Mouse (Mus musculus) frontal cortex, postnatal 36 days (tissue): ENCODE data around the gene Pik3cg.
A peak's percentile ranks its signal among the peaks of the same experiment; 100 is the strongest.

Source experiments
- DNase-seq, 2 experiments: peaks; one replicate each; pipeline ENCODE4 v3.0.0; 2022; ENCODE audit warnings: low spot score in 2 of 2

Gene Pik3cg

GRCm38 (mm10) chr12:32201070-32201585 lies 7.3 kb downstream of the Pik3cg start:
- DNase-seq: no peak

DNA sequence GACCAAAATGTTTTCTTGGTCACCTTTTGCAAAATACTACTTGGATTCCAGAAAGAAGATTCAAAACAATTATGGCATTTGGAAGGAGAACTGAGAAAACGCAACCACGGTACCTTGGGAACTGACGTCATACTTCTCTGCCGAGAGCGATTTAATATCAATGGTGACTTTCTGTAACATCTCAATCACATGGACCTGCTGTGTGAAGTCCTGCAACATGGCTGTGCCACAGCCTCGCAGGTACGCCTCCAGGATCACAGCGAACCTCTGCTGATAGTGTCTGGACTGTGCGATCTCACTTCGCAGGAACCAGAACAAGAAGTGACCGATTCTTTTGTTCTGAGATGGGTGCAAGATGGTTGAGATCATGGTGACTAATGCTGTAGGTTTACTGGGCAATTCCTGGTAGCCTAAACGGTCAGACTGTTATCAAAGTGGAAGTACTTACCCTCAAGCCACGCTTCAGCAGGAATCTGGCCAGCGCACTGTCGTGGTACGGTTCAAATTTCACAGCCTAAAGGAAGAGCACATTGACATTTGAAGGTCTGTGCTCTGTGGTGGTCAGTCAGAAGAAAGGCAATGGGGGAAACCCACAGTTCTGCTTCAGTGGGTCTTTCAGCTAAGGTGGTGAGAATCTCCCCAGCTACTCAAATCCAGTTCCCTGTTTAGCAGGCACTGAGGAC lies 7.9 kb downstream of the Pik3cg start:
- no peak for DNase-seq

DNA sequence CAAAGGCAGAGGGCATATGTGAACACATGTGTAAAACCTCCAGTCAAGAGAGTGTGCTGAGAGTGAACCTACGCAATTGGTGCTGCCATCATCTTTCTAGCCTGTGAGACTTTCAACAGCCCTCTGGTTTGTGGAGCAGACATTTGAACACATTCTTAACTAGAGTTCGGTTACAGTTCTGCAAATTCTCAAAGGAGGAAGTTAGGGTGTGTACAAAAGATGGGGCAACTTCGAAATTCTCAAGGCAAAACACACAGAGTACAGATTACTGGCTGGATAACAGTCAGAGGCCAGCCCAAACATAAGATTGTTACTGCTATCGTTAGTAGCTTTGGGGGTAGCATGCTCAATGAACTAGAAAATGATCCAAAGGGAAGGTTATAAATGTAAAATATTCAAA lies 9.0 kb downstream of the Pik3cg start:
- no peak for DNase-seq

GRCm38 (mm10) chr12:32198025-32198424 lies 10.4 kb downstream of the Pik3cg start:
- no peak for DNase-seq

- no peak for DNase-seq
Observed at GRCm38 (mm10) chr12:32195000-32195399, 13.5 kb downstream of the Pik3cg start.

- DNase-seq: no peak
Observed at GRCm38 (mm10) chr12:32194358-32194757, 14.1 kb downstream of the Pik3cg start.

DNA sequence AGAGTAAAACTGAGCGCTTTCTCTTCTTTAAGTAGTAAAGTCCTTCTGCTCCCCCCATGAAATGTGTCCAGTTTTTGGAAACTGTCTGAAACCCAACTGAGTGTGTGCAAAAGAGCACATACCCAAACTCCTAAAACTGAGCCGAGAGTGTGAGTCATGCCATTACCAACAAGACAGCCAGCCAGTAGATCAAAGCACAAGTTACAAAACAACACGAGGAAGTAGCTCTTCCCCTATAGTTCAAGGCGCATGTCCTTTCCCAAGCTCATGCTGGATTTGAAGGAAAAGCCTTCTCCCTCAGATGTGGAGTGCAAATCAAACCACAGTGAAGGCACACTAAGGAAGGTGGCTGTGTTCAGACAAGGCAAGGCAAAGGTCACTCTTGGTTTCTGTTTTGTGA lies 17.5 kb downstream of the Pik3cg start:
- no peak for DNase-seq

DNA sequence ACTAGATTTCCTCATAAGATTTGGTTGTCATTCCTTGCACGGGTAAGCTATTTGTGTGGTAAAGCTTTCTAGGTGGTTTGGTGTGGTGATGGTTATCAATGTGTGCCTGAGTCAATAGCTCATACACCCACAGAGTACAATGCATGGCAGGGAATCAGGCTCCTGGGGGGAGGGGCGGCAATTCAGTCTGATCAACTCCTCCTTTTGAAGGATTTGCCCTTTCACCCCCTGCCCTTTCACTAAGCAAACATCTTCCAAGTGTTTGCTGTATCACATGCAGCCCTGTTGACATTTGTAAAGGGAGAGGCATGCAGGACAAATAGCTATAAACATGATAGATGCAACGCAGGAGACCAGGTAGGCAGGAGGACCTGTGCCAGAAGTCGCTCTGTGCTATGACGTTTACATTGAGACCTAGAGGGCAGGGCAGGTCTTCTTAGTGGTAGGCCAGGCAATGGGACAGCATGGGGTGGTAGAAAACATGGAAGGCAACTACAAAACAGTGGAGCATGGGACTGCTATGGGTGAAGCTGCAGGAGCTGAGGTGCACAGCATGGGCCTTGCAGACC lies 20.7 kb downstream of the Pik3cg start:
- DNase-seq: no peak

- no peak for DNase-seq
Observed at GRCm38 (mm10) chr12:32186627-32187255, 21.7 kb downstream of the Pik3cg start.

DNA sequence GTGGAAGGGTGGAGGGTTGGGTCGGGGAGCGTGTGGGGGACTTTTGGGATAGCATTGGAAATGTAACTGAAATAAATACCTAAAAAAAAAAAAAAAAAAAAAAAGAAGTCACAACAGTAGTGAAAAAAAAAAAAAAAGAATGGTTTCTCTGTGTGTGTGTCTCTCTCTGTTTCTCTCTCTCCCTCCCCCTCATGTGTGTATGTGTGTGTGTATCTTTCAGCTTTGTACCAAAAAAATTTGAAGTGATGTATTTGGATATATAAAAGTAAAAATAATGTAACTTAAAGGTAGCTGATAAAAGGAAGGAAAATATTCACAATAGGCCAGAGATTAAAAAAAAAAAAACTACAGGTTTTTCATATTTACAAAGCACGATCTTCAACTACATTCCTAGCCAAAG lies 23.6 kb downstream of the Pik3cg start:
- DNase-seq: no peak

DNA sequence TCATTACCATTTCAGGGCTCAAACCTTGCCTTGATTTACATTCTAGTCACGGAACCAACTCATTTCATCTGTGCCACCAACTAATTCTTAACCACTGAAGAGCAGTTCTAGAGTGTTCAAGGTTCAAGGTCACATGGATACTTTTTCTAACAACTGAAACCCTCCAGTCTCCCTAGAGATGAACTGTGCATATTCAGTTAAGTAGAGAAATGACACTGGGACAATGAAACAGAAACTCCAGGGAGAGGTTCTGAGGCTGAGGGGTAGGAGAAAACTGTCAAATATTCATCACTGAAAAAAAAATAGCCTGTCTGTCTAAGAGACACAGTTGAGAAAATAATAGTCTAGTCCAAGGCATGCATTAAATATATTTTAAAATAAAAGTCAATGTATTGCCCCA lies 24.9 kb downstream of the Pik3cg start:
- DNase-seq: no peak

DNA sequence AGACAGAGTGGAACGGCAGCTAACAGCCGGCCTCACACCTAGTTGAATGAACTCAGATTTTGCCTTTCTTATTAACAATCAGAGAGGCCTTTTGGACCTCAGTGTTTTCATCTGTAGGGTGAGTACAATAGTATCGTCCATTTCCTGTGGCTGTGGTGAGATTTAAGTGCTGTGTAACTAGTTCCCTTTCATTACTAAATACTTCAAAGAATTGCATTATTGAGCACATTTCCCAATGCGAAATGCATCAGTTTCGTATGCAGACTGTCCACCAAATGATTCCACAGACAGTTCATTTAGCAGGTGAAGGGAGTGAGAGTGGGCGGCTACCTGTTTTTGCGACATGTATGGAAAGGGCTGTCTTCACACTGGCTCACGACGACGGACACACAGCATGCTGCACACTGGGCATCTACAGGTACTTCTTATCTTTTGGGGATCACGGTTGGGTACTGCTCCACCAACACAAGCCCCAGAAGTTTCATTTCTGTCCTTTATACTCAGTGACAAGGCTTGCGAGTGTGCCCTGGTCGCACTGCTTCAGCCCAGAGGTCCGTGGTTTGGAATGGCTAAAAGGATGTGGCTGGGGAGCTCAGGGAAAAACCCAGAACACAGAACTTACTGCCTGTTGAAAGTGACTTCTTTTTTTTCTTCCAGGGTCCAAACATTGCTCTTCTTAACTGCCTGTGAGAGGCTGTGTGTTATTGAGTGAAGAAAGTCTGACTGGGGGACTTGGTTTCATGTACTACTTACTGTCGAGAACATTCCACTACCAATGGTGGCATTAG lies 25.6 kb downstream of the Pik3cg start:
- DNase-seq: no peak

GRCm38 (mm10) chr12:32181885-32182284 lies 26.6 kb downstream of the Pik3cg start:
- DNase-seq: no peak

DNA sequence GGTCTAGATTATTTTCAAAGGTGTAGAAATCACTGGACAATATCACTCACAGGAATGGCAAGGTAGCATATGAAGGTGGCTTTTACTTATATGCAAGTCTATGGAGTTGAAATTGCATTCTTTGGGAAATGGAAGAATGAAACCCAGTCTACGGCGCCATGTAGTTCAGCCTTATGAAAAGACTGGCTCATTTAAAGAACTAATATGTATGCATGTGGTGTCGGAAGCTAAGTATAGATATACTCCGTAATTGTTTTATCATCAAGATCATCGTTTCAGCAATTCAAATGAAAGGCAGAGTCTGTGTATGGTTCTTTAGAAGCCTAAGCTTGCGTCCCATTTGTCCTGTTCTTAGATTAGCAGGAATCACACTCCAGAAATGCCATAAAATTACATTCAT lies 34.0 kb downstream of the Pik3cg start:
- DNase-seq: no peak

DNA sequence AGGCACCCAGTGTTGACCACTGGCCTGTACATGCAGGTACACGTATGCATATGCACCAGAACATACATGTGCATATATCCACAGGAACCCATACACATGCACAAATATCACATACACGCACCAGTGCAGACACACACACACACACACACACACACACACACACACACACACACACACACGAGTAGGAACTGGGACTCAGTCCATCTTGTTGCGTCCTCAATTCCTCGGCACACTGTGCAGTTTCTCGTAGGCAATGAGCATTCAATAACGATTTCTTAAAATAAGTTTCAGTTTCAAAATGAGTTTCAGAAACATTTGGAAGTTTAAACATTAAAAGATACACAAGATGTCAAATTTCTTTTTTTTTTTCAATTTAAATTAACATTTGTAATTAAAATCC lies 35.6 kb downstream of the Pik3cg start:
- no peak for DNase-seq

GRCm38 (mm10) chr12:32169164-32169563 lies 39.3 kb downstream of the Pik3cg start:
- no peak for DNase-seq

DNA sequence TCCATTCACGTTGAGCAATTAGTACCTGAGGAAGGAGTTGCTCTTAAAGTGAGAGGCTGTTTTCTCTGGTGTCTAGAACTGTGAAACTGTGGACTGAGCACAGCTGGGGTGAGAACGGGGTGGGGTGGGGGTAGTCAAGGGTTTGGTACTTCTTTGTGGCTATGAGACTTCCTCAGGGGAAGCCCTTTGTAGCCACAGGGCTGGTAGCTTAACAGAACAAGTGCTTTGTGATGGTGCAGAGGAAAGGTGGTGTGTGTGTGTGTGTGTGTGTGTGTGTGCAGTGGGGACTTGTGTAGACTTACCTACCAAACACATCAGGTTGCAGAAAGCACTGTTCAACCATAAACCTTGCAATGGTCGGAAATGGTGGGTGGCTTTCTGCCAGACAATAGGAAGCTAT lies 39.7 kb downstream of the Pik3cg start:
- no peak for DNase-seq

DNA sequence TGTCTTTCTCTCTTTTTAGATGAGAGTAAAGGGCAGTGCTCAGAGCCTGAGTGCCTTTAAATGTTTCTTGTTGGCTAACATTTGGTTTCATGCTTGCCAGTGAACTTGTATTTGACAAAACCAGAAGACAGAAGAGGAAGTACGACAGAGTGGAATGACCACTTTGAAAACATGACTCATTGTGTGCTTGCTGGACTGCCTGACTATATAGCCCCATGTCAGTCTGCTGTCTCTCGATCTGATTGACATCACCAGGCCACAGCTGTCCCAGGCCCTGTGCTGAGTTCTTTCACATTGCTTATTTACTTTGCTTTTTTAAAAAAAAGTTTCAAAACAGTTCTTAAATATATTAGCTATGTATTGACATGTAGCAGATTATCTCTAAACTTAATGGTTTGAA lies 44.8 kb downstream of the Pik3cg start:
- no peak for DNase-seq

- DNase-seq: no peak
Observed at GRCm38 (mm10) chr12:32158757-32159156, 49.7 kb downstream of the Pik3cg start.

DNA sequence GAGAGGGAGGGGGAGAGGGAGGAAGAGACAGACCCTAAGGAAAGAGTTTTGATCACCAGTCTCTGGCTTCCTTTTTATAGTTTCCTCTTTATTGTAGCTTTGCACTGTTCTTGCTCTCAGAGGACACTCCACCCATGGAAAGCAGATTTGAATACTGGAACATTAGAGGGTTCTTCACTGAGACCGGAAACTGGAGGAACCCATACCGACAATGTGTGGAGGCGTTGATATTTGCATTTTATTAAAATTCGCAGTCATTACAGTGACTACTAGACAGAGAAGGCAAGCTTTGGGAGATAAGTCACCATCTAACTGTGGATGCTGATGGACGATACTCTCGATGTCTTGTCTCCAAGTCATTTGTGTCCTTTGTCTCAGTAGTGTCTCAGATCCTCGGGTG lies 61.9 kb downstream of the Pik3cg start:
- no peak for DNase-seq

- DNase-seq: no peak
Observed at GRCm38 (mm10) chr12:32145651-32146050, 62.8 kb downstream of the Pik3cg start.

DNA sequence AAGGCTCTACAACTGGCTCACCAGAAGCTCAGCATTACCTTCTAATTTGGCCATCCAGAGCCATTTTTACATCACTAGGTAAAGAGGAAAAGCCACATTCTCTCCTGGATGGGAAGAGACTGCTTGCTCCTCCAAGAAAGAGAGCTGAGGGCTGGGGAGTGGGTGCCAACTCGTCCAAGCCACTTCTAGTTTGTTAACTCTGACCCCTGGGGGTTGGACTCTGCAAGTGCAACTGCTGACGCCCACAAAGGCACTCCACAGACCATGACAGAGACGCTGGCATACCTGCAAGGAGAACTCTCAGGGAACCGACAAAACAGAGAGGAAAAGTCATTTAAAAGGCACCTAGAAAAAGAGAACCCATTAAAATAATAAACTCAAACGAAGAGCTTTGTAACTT lies 63.9 kb downstream of the Pik3cg start:
- DNase-seq: peak; percentile 51 to 68
